Mouse (Mus musculus) megakaryocyte, embryonic 14.5 days (primary cell): ENCODE measurements at regions not wholly inside any gene's neighbourhood (a gene's known extent, or its start where the extent isn't known, plus 50 kb on each side); places are given as distances from the start of the nearest gene placed in this dataset.

ENCODE experiments used
- H3K27me3 ChIP-seq: replicated peaks from 2 replicates; pipeline ENCODE3; 2012; ENCODE audit warnings: inconsistent platforms
- H3K36me3 ChIP-seq: replicated peaks from 2 replicates; pipeline ENCODE3; 2012; ENCODE audit warnings: low read length, inconsistent platforms, mixed read lengths
- H3K4me1 ChIP-seq: 2 replicates; pipeline ENCODE4 v1.6.1; 2012; ENCODE audit warnings: inconsistent platforms
- H3K4me3 ChIP-seq: replicated peaks from 2 replicates; pipeline ENCODE3; 2012; ENCODE audit warnings: moderate library complexity, mild to moderate bottlenecking, inconsistent platforms
- H3K9me3 ChIP-seq: 2 replicates; pipeline ENCODE4 v1.6.1; 2012; ENCODE audit warnings: inconsistent platforms
- FLI1 ChIP-seq: IDR thresholded peaks from 2 replicates; pipeline ENCODE4 v1.6.1; 2012; ENCODE audit warnings: low read length, inconsistent platforms, mixed read lengths
- GATA1 ChIP-seq: IDR thresholded peaks from 3 replicates; pipeline ENCODE4 v1.6.1; 2012; ENCODE audit warnings: mixed read lengths, low read length, inconsistent platforms, borderline replicate concordance

DNA sequence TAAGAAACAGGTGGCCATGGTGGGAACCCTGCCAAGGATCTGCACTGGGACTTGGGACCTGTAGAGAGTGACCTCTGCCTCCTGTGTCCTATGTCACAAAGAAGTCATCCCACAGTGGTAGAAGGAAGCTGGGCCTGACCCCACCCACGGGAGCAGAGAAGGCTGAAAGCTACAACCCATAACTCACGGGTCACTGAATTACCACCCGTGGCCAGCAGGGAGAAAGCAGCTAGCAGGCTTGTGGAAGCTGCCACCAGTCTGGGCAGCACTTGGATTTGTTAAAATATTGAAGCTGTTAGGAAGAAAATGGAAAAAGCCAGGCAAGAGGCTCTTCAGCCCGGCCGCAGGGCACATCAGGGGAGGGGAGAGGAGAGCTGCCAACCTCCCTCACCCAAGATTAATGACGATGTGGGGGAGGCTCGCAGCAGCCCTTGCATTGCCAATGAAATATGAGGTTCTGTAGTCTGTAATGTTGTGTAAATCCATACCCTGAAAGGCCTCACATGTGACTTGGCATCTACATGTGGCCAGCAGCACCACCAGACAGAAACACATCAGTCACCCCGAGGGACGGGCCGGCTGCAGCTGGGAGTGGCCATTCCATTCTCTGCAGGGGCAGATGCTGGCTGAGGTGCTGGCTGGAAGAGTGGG, 94.5 kb downstream of the Olfm1 start:
- peaks cover 3% of the 10 kb centered on the region; the same call in 1 of the 2 replicates for H3K4me1 ChIP-seq
- H3K36me3 ChIP-seq: no peaks in the 10 kb centered on the region
- H3K4me3 ChIP-seq: no peak overlapping the region
- no peak for TF ChIP-seq GATA1
- TF ChIP-seq FLI1: no peak
- H3K27me3 ChIP-seq: peaks cover 55% of the 10 kb centered on the region
- H3K9me3 ChIP-seq: no peaks in the 10 kb centered on the region

- Histone ChIP-seq H3K4me1 (peaks cover 3% of the 10 kb centered on the region; the same call in 1 of the 2 replicates), H3K9me3 (no peaks in the 10 kb centered on the region), H3K36me3 (no peaks in the 10 kb centered on the region), H3K27me3 (peaks cover 54% of the 10 kb centered on the region), H3K4me3 (no peak overlapping the region)
- TF ChIP-seq FLI1 (no peak), GATA1 (no peak)
Observed at GRCm38 (mm10) chr2:28289339-28289738, 96.5 kb downstream of the Olfm1 start.

- H3K4me1 ChIP-seq: peaks cover 3% of the 10 kb centered on the region; the same call in 1 of the 2 replicates
Observed at GRCm38 (mm10) chr2:28289860-28290471, 97.2 kb downstream of the Olfm1 start.

DNA sequence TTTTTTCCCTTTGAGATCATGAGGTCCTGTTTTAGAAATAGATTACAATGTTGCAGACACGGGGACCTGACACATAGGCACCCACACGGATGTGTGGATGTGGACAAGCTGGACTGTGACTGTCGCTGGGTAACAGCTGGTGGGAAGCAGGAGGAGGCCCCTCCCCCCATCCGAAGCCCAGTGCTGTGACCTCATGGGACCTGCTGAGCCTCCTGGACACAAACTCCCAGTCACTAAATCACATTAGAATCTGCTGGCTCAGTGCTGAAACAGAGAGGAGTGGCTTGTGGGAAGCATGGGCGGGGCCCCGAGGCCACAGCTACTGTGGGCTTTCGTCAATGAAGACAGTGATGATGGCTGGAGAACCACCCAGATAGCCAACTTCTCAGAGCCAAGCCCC, 101.7 kb downstream of the Olfm1 start:
- Histone ChIP-seq H3K9me3 (no peaks in the 10 kb centered on the region), H3K4me1 (no peaks in the 10 kb centered on the region), H3K36me3 (no peaks in the 10 kb centered on the region), H3K27me3 (peaks cover 42% of the 10 kb centered on the region), H3K4me3 (no peak overlapping the region)
- TF ChIP-seq FLI1 (no peak), GATA1 (no peak)

More at GRCm38 (mm10) chr2:28289860-28290471, 97.2 kb downstream of the Olfm1 start:
- Histone ChIP-seq H3K36me3 (no peaks in the 10 kb centered on the region), H3K9me3 (no peaks in the 10 kb centered on the region), H3K27me3 (peaks cover 50% of the 10 kb centered on the region), H3K4me3 (no peak overlapping the region)
- no peak for TF ChIP-seq GATA1
- no peak for TF ChIP-seq FLI1

DNA sequence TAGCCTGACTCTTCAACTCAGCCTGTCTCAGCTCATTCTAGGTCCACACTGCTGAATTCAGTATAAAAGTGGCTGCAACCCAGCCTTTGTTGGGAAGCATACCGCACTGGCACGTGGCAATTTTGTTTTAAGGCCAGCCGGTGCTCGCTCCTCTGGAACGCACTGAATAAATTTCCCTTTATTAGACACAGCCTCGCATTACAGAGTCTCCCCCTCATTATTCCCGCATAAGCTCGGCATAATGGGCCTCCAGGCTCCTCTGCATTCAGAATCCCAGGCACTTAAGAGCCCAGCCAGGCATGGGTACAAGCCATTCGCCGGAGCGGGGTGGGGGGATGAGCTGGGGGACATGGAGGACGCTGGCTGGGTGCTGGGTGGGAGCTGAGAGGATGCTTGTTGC, 103.4 kb downstream of the Olfm1 start:
- H3K4me1 ChIP-seq: no peaks in the 10 kb centered on the region
- H3K4me3 ChIP-seq: no peak overlapping the region
- H3K27me3 ChIP-seq: peaks cover 42% of the 10 kb centered on the region

DNA sequence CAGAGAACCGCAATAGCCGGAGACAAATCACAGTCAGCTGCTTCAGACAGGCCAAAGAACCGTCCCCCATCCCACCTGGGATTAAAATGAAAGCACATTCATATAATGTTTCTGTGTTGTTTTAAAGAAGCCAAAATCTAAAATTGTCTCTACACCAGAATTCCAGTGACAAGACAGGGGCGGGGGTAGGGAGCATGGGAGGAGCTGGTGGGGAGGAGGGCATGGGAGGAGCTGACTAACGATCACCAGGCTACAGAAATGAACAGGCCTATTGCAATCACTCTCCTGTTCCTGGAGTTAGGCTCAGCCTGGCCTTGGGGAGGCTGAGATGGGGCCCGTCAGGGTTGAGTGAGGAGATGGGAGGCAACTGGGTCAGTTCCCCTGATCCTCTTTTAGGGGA, 105.9 kb downstream of the Olfm1 start:
- Histone ChIP-seq H3K4me1 (no peaks in the 10 kb centered on the region), H3K36me3 (no peaks in the 10 kb centered on the region), H3K4me3 (no peak overlapping the region), H3K9me3 (peaks cover 6% of the 10 kb centered on the region), H3K27me3 (peaks cover 41% of the 10 kb centered on the region)
- TF ChIP-seq FLI1 (no peak), GATA1 (no peak)

More for the DNA sequence above, 103.4 kb downstream of the Olfm1 start:
- Histone ChIP-seq H3K36me3 (no peaks in the 10 kb centered on the region), H3K9me3 (peaks cover 6% of the 10 kb centered on the region)
- TF ChIP-seq FLI1 (no peak), GATA1 (no peak)

- Histone ChIP-seq H3K36me3 (no peaks in the 10 kb centered on the region), H3K27me3 (peaks cover 40% of the 10 kb centered on the region), H3K9me3 (peaks cover 6% of the 10 kb centered on the region), H3K4me3 (no peak overlapping the region), H3K4me1 (no peaks in the 10 kb centered on the region)
- no peak for TF ChIP-seq GATA1
- TF ChIP-seq FLI1: no peak
Observed at GRCm38 (mm10) chr2:28299346-28299745, 106.6 kb downstream of the Olfm1 start.

DNA sequence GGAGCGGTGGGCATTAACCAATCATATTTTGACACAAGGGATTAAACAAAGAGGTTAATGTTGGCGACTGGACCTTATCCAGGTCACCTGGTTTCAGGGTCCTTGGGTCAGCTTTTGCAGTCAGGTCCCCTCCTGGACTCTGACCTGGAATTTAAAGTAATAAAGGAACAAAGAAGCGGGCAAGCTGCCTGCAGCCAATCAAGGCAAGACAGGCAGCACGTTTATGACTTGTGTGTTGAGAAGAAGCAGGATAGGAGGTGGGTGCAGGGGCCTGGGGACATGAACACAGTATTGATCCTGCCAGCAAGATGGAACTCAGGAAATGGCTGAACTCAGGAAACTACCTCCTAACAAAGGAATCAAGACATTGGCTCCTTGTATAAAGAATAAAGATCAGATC, 108.5 kb downstream of the Olfm1 start:
- peaks cover 37% of the 10 kb centered on the region for H3K27me3 ChIP-seq
- H3K4me1 ChIP-seq: no peaks in the 10 kb centered on the region
- H3K4me3 ChIP-seq: no peak overlapping the region
- no peak for TF ChIP-seq GATA1
- no peak for TF ChIP-seq FLI1
- peaks cover 6% of the 10 kb centered on the region for H3K9me3 ChIP-seq
- H3K36me3 ChIP-seq: no peaks in the 10 kb centered on the region

DNA sequence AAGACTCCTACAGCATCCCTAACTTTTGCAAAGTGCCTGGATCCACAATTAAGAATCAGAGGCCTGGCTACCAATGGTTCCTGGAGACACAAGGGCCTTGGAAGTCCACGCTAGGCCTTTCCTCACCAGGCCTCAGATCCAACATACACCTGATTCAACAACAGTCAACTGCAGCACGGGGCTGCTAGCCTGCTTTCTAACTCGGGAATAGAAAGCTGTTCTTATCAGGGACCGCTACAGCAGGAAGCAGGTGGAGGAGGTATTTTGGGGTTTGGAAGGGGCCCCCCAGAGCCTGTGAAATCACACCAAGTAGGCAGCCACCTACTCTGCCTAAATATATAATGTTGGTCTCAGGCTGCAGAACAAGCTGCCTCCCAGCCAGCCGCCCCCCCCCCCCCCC, 111.1 kb downstream of the Olfm1 start:
- H3K9me3 ChIP-seq: peaks cover 6% of the 10 kb centered on the region
- H3K27me3 ChIP-seq: peaks cover 32% of the 10 kb centered on the region
- H3K36me3 ChIP-seq: no peaks in the 10 kb centered on the region
- TF ChIP-seq GATA1 (no peak), FLI1 (no peak)
- H3K4me3 ChIP-seq: no peak overlapping the region
- no peaks in the 10 kb centered on the region for H3K4me1 ChIP-seq

- H3K4me3 ChIP-seq: no peak overlapping the region
- H3K27me3 ChIP-seq: peaks cover 29% of the 10 kb centered on the region
- no peaks in the 10 kb centered on the region for H3K36me3 ChIP-seq
- TF ChIP-seq GATA1: no peak
- no peak for TF ChIP-seq FLI1
- H3K4me1 ChIP-seq: no peaks in the 10 kb centered on the region
- peaks cover 5% of the 10 kb centered on the region for H3K9me3 ChIP-seq
Observed at GRCm38 (mm10) chr2:28304712-28305111, 111.9 kb downstream of the Olfm1 start.

- TF ChIP-seq FLI1 (no peak), GATA1 (no peak)
- no peaks in the 10 kb centered on the region for H3K36me3 ChIP-seq
- no peaks in the 10 kb centered on the region for H3K4me1 ChIP-seq
- no peaks in the 10 kb centered on the region for H3K9me3 ChIP-seq
- peaks cover 33% of the 10 kb centered on the region for H3K27me3 ChIP-seq
- no peak overlapping the region for H3K4me3 ChIP-seq
Observed at GRCm38 (mm10) chr2:28309122-28309521, 116.3 kb downstream of the Olfm1 start.
